Mouse (Mus musculus) gastrocnemius, adult 2 months (tissue): ENCODE data around the gene Sumo3. TPM values are rescaled to one million over a fixed set of nuclear protein-coding genes. Genes with fewer than 3 reads are reported as not detected.

ENCODE experiments used
- DNase-seq: peaks from one replicate; pipeline ENCODE4 v3.0.0; 2022
- H3K27ac ChIP-seq: fragments of 200-600 bp; 2 replicates; pipeline ENCODE4 v1.8.1; 2022; ENCODE audit warnings: mild to moderate bottlenecking
- H3K4me3 ChIP-seq: fragments of 200-600 bp; 2 replicates; pipeline ENCODE4 v1.8.1; 2022; ENCODE audit warnings: mild to moderate bottlenecking, moderate library complexity
- CTCF ChIP-seq: fragments of 200-600 bp; IDR thresholded peaks from 2 replicates; pipeline ENCODE4 v1.8.1; 2022; ENCODE audit warnings: antibody characterized with exemption, mild to moderate bottlenecking, moderate library complexity
- intact Hi-C: fragments of 180-260 bp; cut with DNase I; formaldehyde crosslinking; loops from one replicate; pipeline ENCODE4 v1.15.1; 2025
- long read RNA-seq, 2 experiments: library from polyadenylated mRNA; stranded (forward); transcript quantifications; one replicate each; pipeline ENCODE4 v2.0.0; 2021
- total RNA-seq, 2 experiments: library from RNA; stranded (reverse); gene quantifications; 2 replicates each; pipeline ENCODE4 v1.2.3; 2021

Sumo3 gene
- 10 to 100 TPM; 43.5 to 44.5 TPM for total RNA-seq
- long read RNA-seq, experiment 1, transcript Sumo3-201 (4 exons, 2,630 nt) = major isoform, 57 of 60 reads
- long read RNA-seq, experiment 1, partial matches to known transcripts = 1 of 60 reads
- long read RNA-seq, experiment 1, other reads (novel, unspliced or antisense) = 0 of 60 reads
- long read RNA-seq, experiment 2, transcript Sumo3-201 (4 exons, 2,630 nt) = major isoform, 61 of 81 reads
- long read RNA-seq, experiment 2, partial matches to known transcripts = 17 of 81 reads
- long read RNA-seq, experiment 2, other reads (novel, unspliced or antisense) = 2 of 81 reads

- intact Hi-C loops = no loop called here
- Histone ChIP-seq H3K4me3 (peak within 1 kb of the TSS; percentile 79), H3K27ac (peak within 1 kb of the TSS; percentile 99)
- DNase-seq = peak; percentile 98
- TF ChIP-seq CTCF = no peak; the same call in 1 of the 2 replicates
Measured at GRCm38 (mm10) chr10:77605908-77606826, at the start of gene Sumo3, which contains the start of gene Gm49325. Sumo3 (plus strand) TSS chr10:77606097. Gm49325 (plus strand) TSS chr10:77606197.

GRCm38 (mm10) chr10:77556631-77557030 is 49.3 kb upstream of the Sumo3 start:
- intact Hi-C loops = no loop called here
- Histone ChIP-seq H3K4me3 (no peak overlapping the region), H3K27ac (no peak overlapping the region)
- TF ChIP-seq CTCF = no peak
- no peak for DNase-seq

GRCm38 (mm10) chr10:77557641-77558040 is 48.3 kb upstream of the Sumo3 start:
- Histone ChIP-seq H3K27ac (no peak overlapping the region), H3K4me3 (no peak overlapping the region)
- no peak for DNase-seq
- TF ChIP-seq CTCF = peak; percentile 55
- intact Hi-C loops = no loop called here

DNA sequence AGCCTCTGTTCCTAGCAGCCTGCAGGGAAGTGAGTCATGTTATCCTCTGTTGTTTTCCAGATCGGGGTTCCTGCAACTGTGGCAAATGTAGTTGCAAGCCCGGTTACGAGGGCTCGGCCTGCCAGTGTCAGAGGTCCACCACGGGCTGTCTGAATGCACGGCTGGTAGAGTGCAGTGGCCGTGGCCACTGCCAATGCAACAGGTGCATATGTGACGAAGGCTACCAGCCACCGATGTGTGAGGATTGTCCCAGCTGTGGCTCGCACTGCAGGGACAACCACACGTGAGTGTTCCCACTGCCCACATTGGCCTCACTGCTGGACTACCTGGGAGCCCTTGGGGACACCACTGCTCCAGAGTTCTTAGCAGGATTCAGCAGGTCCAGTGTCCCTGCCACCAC is 45.8 kb upstream of the Sumo3 start:
- Histone ChIP-seq H3K4me3 (no peak overlapping the region), H3K27ac (no peak overlapping the region)
- DNase-seq = no peak
- intact Hi-C loops = no loop called here
- TF ChIP-seq CTCF = no peak

GRCm38 (mm10) chr10:77560830-77561229 is 45.1 kb upstream of the Sumo3 start:
- Histone ChIP-seq H3K4me3 (no peak overlapping the region), H3K27ac (no peak overlapping the region)
- no peak for DNase-seq
- TF ChIP-seq CTCF = no peak
- intact Hi-C loops = no loop called here

- no peak for TF ChIP-seq CTCF
- intact Hi-C loops = no loop called here
- H3K27ac ChIP-seq = no peak overlapping the region
- H3K4me3 ChIP-seq = no peak overlapping the region
- DNase-seq = no peak
Measured at GRCm38 (mm10) chr10:77561508-77561907, 44.4 kb upstream of the Sumo3 start.

- no peak for TF ChIP-seq CTCF
- no peak overlapping the region for H3K4me3 ChIP-seq
- DNase-seq = no peak
- intact Hi-C loops = no loop called here
- no peak overlapping the region for H3K27ac ChIP-seq
Measured at GRCm38 (mm10) chr10:77565005-77565404, 40.9 kb upstream of the Sumo3 start.

GRCm38 (mm10) chr10:77566651-77567050 is 39.2 kb upstream of the Sumo3 start:
- Histone ChIP-seq H3K27ac (no peak overlapping the region), H3K4me3 (no peak overlapping the region)
- peak; percentile 94 for DNase-seq
- TF ChIP-seq CTCF = no peak; the same call in 1 of the 2 replicates
- intact Hi-C loops = loop anchor here (1.0 kb wide), 1 partner anchor 49 kb away; no protein-coding TSS in a partner anchor

DNA sequence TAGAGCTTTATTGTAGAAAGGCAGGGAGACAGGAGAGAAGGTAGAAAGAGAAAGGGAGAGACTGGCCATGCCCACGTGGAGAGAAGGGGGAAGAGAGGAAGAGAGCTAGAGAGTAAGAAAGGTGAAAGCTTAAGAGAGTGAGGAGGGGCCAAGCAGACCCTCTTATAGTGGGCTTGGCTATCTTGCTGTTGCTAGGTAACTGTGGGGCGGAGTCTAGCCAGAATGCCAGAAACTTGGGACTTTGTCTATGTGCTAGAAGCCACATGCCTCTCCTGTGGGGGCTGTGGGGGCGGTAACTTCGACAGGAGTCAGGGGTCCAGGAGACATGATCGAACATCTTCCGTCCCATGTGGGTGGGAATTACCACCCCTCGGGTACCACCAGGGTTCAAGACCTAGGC is 36.4 kb upstream of the Sumo3 start:
- Histone ChIP-seq H3K27ac (no peak overlapping the region), H3K4me3 (no peak overlapping the region)
- intact Hi-C loops = no loop called here
- no peak for DNase-seq
- no peak for TF ChIP-seq CTCF

- no peak overlapping the region for H3K4me3 ChIP-seq
- intact Hi-C loops = loop anchor here (10.0 kb wide), 1 partner anchor 1545 kb away; no protein-coding TSS in a partner anchor
- no peak for TF ChIP-seq CTCF
- no peak overlapping the region for H3K27ac ChIP-seq
- DNase-seq = no peak
Measured at GRCm38 (mm10) chr10:77569973-77570658, 35.8 kb upstream of the Sumo3 start.

DNA sequence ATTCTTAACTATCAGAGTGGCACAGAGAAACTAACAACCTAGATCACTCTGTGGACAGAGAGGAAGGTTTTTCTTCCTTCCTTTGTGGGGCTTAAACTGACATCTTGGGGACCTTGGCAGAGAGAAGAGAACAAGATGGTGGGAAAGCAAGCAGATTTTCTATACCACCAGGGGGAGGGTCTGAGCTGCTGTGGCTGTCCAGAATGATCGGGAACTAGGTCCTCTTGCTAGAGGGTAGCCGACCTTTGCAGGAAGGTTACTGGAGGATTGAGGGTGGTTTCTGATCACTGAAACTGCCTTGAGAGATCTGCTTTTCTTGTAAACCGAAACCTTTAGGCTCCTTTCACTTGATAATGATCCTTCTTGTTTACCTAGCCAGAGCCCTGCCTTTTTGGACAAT is 33.7 kb upstream of the Sumo3 start:
- H3K4me3 ChIP-seq = no peak overlapping the region
- H3K27ac ChIP-seq = no peak overlapping the region
- intact Hi-C loops = loop anchor here (10.0 kb wide), 1 partner anchor 1547 kb away; no protein-coding TSS in a partner anchor
- TF ChIP-seq CTCF = peak; percentile 27
- no peak for DNase-seq

GRCm38 (mm10) chr10:77573162-77573561 is 32.7 kb upstream of the Sumo3 start:
- intact Hi-C loops = loop anchor here (10.0 kb wide), 1 partner anchor 1548 kb away; no protein-coding TSS in a partner anchor
- H3K27ac ChIP-seq = no peak overlapping the region
- DNase-seq = no peak
- H3K4me3 ChIP-seq = no peak overlapping the region
- TF ChIP-seq CTCF = no peak
